Comparison of ENCODE assay signal across 9 mouse cellular contexts in genomic region chr16:38619054-38619453, GRCm38 (mm10).
DNase-seq lines count a peak whose midpoint lies in the region; ATAC-seq and TF ChIP-seq lines count a peak whose summit lies in the region.
"Had no signal": no experiment of that assay in that cellular context is flagged by ENCODE, and none has a peak within 500 bp of the region (broad histone marks: within the 10 kb centered on the region; RNA-seq: fewer than 3 reads in every experiment).

No protein-coding gene starts in this region.

- ATAC-seq in granulocyte monocyte progenitor cell, adult 5-6 weeks (replicated peaks; ENCODE audit: poor library complexity, severe bottlenecking): peak; percentile 92
- 0 out of 2 replicates have a peak, but pooled peaks have one; percentile 66 for ATAC-seq in neural tube, embryonic 15.5 days (ENCODE audit: low FRiP score)

- dilution Hi-C loops in CH12.LX (cut with MboI; ENCODE audit: extremely low pct_ligation_motif_present, extremely low pct_unique_long_range_greater_than_20kb, low sequenced_read_pairs): no loop called here

- peaks cover 0 to 2% of the 10 kb centered on the region in 2 experiments for H3K36me3 ChIP-seq in CH12.LX (replicated peaks in 1 of 2; ENCODE audit: control insufficient read depth in 1 of 2, insufficient read depth in 1 of 2, low read length in 1 of 2)
- H3K36me3 ChIP-seq in neural tube, embryonic 15.5 days: no peaks in the 10 kb centered on the region
- H3K36me3 ChIP-seq in thymus, adult 2 months (ENCODE audit: control insufficient read depth, insufficient read depth, low read length): peaks cover 3% of the 10 kb centered on the region; the same call in 1 of the 2 replicates

- peak; percentile 87 for DNase-seq in CH12.LX (ENCODE audit: extremely low read depth)
- peak; percentile 85 for DNase-seq in adrenal gland, postnatal 10 days
- DNase-seq in embryo, embryonic 11 days: peak; percentile 83
- peak; percentile 82 for DNase-seq in kidney, postnatal 14 days
- DNase-seq in lung, adult 18-20 months: peak; percentile 69 to 79
- peak; percentile 68 for DNase-seq in thymus, adult 2 months

- no peak overlapping the region for H3K27ac ChIP-seq in CH12.LX (ENCODE audit: insufficient read depth, low read depth)
- H3K27ac ChIP-seq in neural tube, embryonic 15.5 days (replicated peaks): no peak overlapping the region
- no peak overlapping the region for H3K27ac ChIP-seq in thymus, adult 2 months (ENCODE audit: control insufficient read depth, insufficient read depth, low read length)
- H3K27ac ChIP-seq: limb, embryonic 12.5 days had no signal

- TF ChIP-seq CTCF in CH12.LX (conservative IDR thresholded peaks at IDR 0.05 in 1 of 2, IDR thresholded peaks at IDR 0.05 in 1 of 2; ENCODE audit: low read depth in 2 of 2, low read length in 2 of 2): peak; percentile 89 to 95
- TF ChIP-seq CTCF in thymus, adult 2 months (IDR thresholded peaks at IDR 0.05; ENCODE audit: borderline replicate concordance, control insufficient read depth, extremely low read depth, insufficient read depth, low read length, poor library complexity): peak; percentile 85; the same call in 1 of the 2 replicates

- H3K4me1 ChIP-seq in CH12.LX (ENCODE audit: control insufficient read depth in 1 of 2, insufficient read depth in 2 of 2): no peaks in the 10 kb centered on the region
- no peaks in the 10 kb centered on the region for H3K4me1 ChIP-seq in neural tube, embryonic 15.5 days
- no peaks in the 10 kb centered on the region; the same call in 1 of the 2 replicates for H3K4me1 ChIP-seq in thymus, adult 2 months (replicated peaks; ENCODE audit: control insufficient read depth, insufficient read depth, low read length)
- H3K4me1 ChIP-seq: limb, embryonic 12.5 days had no signal

- no peak overlapping the region for H3K9ac ChIP-seq in CH12.LX (ENCODE audit: insufficient read depth, low read depth)
- H3K9ac ChIP-seq in neural tube, embryonic 15.5 days (replicated peaks): no peak overlapping the region
- H3K9ac ChIP-seq: limb, embryonic 12.5 days had no signal

- TF ChIP-seq RAD21 in CH12.LX (IDR thresholded peaks at IDR 0.05; ENCODE audit: low read depth, low read length): peak; percentile 74

- no peak for TF ChIP-seq POLR2A in CH12.LX (IDR thresholded peaks at IDR 0.05; ENCODE audit: low read depth, low read length)
- TF ChIP-seq POLR2A in thymus, adult 2 months (IDR thresholded peaks at IDR 0.05; ENCODE audit: control insufficient read depth, extremely low read depth, insufficient read depth, low read length, poor library complexity): no peak

- no peak for TF ChIP-seq EP300 in CH12.LX (IDR thresholded peaks at IDR 0.05; ENCODE audit: low read length)

- 20% methylated on average over 6 of the region's 6 CpGs for WGBS in neural tube, embryonic 15.5 days
- WGBS in thymus, adult 2 months: 36% methylated on average over 6 of the region's 6 CpGs

- H3K79me2 ChIP-seq in CH12.LX (replicated peaks; ENCODE audit: control insufficient read depth, extremely low read depth, insufficient read depth, poor library complexity, severe bottlenecking): no peaks in the 10 kb centered on the region

- no peak overlapping the region for H3K4me2 ChIP-seq in CH12.LX (ENCODE audit: insufficient read depth, low read depth, poor library complexity, severe bottlenecking)
- no peak overlapping the region for H3K4me2 ChIP-seq in neural tube, embryonic 15.5 days
- H3K4me2 ChIP-seq: limb, embryonic 12.5 days had no signal

- in situ Hi-C loops in CH12.LX (cut with MboI; ENCODE audit: low pct_ligation_motif_present, low pct_unique_long_range_greater_than_20kb, low sequenced_read_pairs): no loop called here

- no peak overlapping the region for H3K4me3 ChIP-seq in CH12.LX (replicated peaks in 1 of 3; ENCODE audit: low read depth in 2 of 3, low read length in 2 of 3, poor library complexity in 1 of 3)
- H3K4me3 ChIP-seq in neural tube, embryonic 15.5 days (replicated peaks): no peak overlapping the region
- H3K4me3 ChIP-seq in thymus, adult 2 months (ENCODE audit: control insufficient read depth, insufficient read depth, low read length): no peak overlapping the region
- H3K4me3 ChIP-seq: limb, embryonic 12.5 days had no signal

- H3K9me3 ChIP-seq in CH12.LX (replicated peaks; ENCODE audit: low read length): peaks cover 5% of the 10 kb centered on the region
- no peaks in the 10 kb centered on the region for H3K9me3 ChIP-seq in neural tube, embryonic 15.5 days (replicated peaks)
- H3K9me3 ChIP-seq: limb, embryonic 12.5 days had no signal

- no peaks in the 10 kb centered on the region for H3K27me3 ChIP-seq in CH12.LX (replicated peaks)
- no peaks in the 10 kb centered on the region for H3K27me3 ChIP-seq in neural tube, embryonic 15.5 days (replicated peaks)
- no peaks in the 10 kb centered on the region for H3K27me3 ChIP-seq in thymus, adult 2 months (ENCODE audit: control insufficient read depth, insufficient read depth, low read length)
- H3K27me3 ChIP-seq: limb, embryonic 12.5 days had no signal

TF ChIP-seq in CH12.LX, 34 proteins besides CTCF, POLR2A, EP300 and RAD21:
- TF ChIP-seq ETS1 (conservative IDR thresholded peaks at IDR 0.05; ENCODE audit: low read depth, low read length) (no peak), MYC (IDR thresholded peaks at IDR 0.05; ENCODE audit: low read depth, low read length) (no peak), MEF2A (IDR thresholded peaks at IDR 0.05; ENCODE audit: borderline replicate concordance, low read depth, low read length) (no peak), USF1 (IDR thresholded peaks at IDR 0.05; ENCODE audit: low read depth, low read length) (no peak), MAFK (IDR thresholded peaks at IDR 0.05; ENCODE audit: insufficient replicate concordance, low read length) (no peak), USF2 (conservative IDR thresholded peaks at IDR 0.05; ENCODE audit: low read depth, low read length) (no peak), ZKSCAN1 (IDR thresholded peaks at IDR 0.05; ENCODE audit: borderline replicate concordance, low read depth, low read length) (no peak), IRF4 (IDR thresholded peaks at IDR 0.05; ENCODE audit: low read depth, low read length) (0 out of 2 replicates have a peak, but pooled peaks have one; percentile 32), JUN (IDR thresholded peaks at IDR 0.05; ENCODE audit: insufficient read depth, low read depth, low read length) (no peak), GABPA (IDR thresholded peaks at IDR 0.05; ENCODE audit: insufficient replicate concordance, low read depth, low read length) (no peak), NRF1 (IDR thresholded peaks at IDR 0.05; ENCODE audit: low read depth, low read length) (no peak), TCF12 (IDR thresholded peaks at IDR 0.05; ENCODE audit: low read depth, low read length) (no peak), JUND (conservative IDR thresholded peaks at IDR 0.05; ENCODE audit: low read depth, low read length) (no peak), NELFE (IDR thresholded peaks at IDR 0.05; ENCODE audit: low read depth, low read length) (no peak), PAX5 (IDR thresholded peaks at IDR 0.05; ENCODE audit: low read length) (no peak), BHLHE40 (IDR thresholded peaks at IDR 0.05; ENCODE audit: low read depth, low read length) (no peak), TBP (conservative IDR thresholded peaks at IDR 0.05; ENCODE audit: low read depth, low read length) (no peak), SMC3 (IDR thresholded peaks at IDR 0.05; ENCODE audit: low read depth, low read length) (peak; percentile 97), POLR2AphosphoS2 (IDR thresholded peaks at IDR 0.05; ENCODE audit: low read depth, low read length) (no peak), RCOR1 (conservative IDR thresholded peaks at IDR 0.05; ENCODE audit: low read depth, low read length) (no peak), ZC3H11A (IDR thresholded peaks at IDR 0.05; ENCODE audit: low read depth, low read length) (peak; percentile 10; the same call in 1 of the 2 replicates), MAX (IDR thresholded peaks at IDR 0.05; ENCODE audit: low read length) (no peak), E2F4 (IDR thresholded peaks at IDR 0.05; ENCODE audit: insufficient replicate concordance, low read depth, low read length) (no peak), HCFC1 (IDR thresholded peaks at IDR 0.05; ENCODE audit: low read depth, low read length) (no peak), KAT2A (IDR thresholded peaks at IDR 0.05; ENCODE audit: insufficient replicate concordance, low read length) (no peak)
